Mouse (Mus musculus) ovary, postnatal 14 days (tissue): ENCODE results near the gene Lhb.
"Not testable (repeated sequence)": the region's sequence is repeated elsewhere in the genome, so short reads cannot be mapped to it uniquely, and the experiment has no call there.

Source experiments
- DNase-seq: peaks from one replicate; pipeline ENCODE4 v3.0.0; 2022; ENCODE audit warnings: low spot score

The Lhb gene

DNA sequence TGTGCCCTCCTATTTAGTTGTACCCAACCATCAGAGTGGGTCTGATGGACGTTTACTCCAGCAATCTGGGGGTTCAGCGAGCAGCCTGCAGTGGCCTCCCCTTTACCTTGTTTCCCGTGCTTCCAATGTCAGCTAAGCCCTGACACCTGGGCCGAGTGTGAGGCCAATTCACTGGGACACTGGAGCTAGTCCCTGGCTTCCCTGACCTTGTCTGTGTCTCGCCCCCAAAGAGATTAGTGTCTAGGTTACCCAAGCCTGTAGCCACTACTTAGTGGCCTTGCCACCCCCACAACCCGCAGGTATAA is at the start of gene Lhb:
Lhb (plus strand) TSS at position 206 of the 305 bp plus-strand sequence.
- DNase-seq: no peak

GRCm38 (mm10) chr7:45372371-45372770 is 48.2 kb upstream of the Lhb start:
- DNase-seq: no peak

- DNase-seq: no peak
These were observed 46.0 kb upstream of the Lhb start for GRCm38 (mm10) chr7:45374620-45375019.

DNA sequence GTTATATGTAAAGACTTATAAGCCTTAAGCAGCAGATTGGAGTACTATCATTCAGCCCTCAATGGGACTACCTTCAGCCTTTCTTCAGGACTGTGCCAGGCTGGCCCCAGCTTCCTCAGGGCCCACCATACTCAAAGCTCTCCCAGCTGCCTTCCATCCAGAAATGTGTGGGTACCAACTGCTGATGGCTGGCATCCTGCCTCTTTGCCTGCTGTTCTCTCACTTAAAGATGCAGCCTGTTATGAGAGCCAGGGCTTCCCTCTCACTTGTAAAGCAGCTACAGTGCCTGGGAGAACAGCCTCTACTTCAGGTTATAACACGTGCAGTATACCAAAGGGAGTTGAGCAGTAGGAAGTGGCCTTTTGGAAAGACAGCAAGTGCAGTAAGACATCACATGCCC is 44.6 kb upstream of the Lhb start:
- DNase-seq: no peak

DNA sequence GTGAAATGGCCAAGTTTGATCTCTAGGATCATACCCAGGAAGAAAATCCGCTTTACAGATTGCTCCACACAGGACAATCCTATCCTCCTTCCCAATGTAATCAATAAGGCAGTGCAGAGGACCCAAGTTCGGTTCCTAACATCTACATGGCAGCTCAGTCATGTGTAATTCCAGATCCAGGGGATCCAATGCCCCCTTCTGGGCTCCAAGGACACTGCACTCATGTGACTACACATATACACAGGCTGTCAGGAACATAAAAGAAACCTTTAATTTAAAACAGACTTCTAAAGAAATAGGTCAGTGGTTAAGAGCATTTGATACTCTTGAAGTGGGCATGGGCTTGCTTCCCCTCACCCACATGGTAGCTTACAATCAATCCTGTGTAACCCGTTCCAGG is 34.5 kb upstream of the Lhb start:
- no peak for DNase-seq

- no peak for DNase-seq
These were observed 25.5 kb upstream of the Lhb start for GRCm38 (mm10) chr7:45395129-45395541.

GRCm38 (mm10) chr7:45395578-45396336 is 24.9 kb upstream of the Lhb start, which contains the start of gene Snrnp70:
TSS of gene Snrnp70 (minus strand) at chr7:45395742.
- DNase-seq: peak; percentile 99

DNA sequence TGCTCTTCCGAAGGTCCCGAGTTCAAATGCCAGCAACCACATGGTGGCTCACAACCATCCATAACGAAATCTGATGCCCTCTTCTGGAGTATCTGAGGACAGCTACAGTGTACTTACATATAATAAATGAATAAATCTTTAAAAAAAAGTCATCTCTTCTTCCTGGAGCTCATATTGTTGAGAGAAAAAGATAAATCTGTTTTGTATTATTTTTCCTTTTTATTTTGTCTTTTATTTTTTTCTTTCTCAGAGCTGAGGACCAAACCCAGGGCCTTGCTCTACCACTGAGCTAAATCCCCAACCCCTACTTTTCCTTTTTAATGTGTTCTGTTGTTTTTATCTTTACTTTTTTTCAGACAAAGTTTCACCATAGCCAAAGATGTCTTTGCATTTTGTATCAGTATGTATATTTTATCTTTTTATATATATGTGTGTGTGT is 24.3 kb upstream of the Lhb start:
- not testable (repeated sequence) for DNase-seq

GRCm38 (mm10) chr7:45396787-45397186 is 23.8 kb upstream of the Lhb start:
- no peak for DNase-seq

DNA sequence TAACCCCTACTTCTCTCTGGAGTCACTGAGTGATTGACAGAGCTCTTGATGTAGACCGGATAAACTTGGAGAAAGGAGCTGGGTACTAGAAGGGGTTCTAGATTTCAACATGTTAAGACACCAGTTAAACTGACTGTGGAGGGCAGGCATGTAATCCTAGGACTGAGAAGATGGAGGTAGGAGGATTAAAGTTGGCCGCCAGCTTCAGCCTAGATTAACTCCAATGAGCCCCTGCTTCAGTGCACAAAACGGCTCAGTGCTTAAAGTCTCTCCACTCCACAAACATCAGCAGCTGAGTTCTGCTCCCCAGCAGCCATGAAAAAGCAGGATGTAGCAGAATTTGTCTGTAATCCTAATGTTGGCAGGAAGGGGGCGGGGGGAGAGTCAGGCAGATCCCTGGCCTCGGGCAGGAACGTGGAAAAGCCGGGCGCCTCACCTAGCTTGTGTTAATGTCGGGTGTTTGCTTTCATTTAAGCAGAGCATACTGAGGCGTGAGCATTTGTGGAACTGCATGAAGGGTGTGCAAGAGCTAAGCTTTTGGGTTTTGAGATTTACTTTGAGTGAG is 19.0 kb upstream of the Lhb start:
- no peak for DNase-seq

DNA sequence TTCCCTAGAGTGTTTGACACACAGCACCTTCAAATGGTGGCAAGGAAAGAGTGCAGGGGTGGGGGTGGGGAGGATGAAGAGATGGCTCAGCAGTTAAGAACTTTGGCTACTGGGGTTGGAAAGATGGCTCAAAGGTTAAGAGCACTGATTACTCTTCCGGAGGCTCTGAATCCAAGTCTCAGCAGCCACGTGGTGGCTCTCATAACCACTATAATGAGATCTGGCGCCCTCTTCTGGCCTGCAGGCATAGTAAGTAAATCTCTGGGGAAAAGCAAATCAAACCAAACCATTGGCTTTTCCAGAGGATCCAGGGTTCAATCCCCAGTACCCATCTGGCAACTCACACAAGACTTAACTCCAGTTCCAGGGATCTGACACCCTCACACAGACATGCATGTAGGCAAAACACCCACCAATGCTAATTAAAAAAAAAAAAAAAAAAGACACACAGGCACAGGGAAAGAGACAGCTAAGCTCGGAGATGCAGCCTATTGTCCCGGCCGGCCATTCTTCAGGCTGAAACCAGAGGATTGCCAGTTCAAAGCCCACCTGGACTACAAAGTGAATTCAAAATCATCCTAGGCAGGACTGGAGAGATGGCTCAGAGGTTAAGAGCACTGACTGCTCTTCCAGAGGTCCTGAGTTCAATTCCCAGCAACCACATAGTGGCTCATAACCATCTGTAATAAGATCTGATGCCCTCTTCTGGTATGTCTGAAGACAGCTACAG is 16.9 kb upstream of the Lhb start:
- DNase-seq: peak; percentile 44

DNA sequence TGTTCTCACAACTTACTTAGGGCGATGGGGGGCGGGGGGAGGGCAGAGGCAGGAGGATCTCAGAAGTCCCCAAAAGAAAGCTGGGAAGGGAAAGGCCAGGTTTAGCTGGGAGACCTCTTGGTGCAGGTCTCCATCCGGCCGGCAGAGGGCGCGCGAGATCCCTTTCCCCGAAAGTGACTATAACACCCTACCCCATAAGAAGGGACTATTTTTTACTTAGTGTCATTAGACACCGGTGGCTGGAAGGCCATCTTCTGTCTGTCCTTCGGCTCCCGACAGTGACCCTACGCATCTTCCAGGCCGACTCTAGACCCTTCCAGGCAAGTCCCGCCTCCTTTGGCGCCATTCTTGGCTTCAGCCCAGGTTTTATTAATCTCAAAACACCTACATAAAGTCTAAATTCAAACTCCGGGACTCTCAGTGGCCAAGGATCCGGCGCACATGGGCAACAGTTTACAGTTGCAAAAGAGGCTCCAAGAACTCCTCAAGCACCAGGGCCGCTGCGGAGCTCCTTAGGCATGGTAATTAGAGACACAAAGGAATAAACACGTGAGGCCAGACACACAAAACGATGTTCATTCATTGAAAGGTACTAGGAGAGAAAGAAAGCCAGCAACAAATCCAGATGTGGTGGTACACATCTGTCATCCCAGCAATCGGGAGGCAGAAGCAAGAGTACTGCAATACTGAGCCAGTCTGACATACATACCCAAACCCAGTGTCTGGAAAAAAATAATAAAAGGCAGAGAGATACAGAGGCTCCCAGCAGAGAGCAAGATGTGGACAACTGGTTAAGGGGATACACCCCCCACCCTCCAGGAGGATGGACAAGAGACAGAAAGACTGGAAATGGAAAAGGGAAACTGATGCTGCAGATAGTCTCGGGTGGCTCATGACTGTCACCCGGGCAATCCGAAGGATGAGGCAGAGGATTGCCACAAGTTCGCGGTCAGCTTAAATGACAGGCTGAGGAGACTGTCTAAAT is 15.2 kb upstream of the Lhb start, which contains the start of gene Kcna7:
Kcna7 (plus strand) TSS at position 563 of the 985 bp plus-strand sequence.
- DNase-seq: peak; percentile 76

DNA sequence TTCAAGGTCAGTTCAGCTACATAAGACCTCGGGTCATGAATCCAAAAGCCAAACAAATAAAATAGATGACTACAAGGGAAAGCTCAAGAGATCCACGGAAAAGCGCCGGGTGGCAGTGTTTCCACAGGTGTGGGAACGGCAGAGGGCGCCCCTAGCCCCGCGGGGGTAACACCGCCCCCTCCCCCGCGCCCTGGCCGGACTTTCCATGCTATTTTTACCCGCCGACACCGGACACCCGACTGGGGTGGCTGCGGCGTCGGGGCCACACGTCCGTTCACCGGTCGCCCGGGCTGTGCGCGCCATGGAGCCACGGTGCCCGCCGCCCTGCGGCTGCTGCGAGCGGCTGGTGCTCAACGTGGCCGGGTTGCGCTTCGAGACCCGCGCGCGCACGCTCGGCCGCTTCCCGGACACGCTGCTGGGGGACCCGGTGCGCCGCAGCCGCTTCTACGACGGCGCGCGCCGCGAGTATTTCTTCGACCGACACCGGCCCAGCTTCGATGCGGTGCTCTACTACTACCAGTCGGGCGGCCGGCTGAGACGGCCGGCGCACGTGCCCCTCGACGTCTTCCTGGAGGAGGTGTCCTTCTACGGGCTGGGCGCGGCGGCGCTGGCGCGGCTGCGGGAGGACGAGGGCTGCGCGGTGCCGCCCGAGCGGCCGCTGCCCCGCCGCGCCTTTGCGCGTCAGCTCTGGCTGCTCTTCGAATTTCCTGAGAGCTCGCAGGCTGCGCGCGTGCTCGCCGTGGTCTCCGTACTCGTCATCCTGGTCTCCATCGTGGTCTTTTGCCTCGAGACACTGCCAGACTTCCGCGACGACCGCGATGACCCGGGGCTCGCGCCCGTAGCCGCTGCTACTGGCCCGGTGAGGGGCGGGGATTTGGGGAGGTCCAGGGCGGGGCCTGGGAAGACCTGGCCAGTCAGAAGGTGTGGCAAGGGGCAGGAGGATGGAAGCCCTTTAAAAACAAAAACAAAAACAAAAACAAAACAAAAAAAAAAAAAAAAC is 14.2 kb upstream of the Lhb start:
- no peak for DNase-seq

DNA sequence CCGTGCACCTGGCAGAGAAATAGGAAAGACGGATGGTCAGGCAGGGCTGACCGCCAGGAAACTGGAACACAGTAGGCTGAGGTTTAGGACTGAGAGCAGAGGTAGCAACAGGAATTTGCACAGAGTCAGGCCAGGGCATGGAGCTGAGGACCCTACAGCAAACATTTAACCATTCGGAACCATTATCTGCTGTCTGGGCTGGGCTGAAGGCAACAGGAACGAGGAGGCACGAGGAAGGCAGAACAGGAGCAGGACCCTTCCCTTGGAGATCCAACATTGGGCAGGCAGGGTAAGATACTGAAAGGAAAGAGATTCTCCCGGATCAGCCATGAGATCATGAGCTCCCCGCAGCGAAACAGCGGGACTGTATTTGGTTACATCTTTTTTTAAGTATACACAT is 12.8 kb upstream of the Lhb start:
- no peak for DNase-seq

DNA sequence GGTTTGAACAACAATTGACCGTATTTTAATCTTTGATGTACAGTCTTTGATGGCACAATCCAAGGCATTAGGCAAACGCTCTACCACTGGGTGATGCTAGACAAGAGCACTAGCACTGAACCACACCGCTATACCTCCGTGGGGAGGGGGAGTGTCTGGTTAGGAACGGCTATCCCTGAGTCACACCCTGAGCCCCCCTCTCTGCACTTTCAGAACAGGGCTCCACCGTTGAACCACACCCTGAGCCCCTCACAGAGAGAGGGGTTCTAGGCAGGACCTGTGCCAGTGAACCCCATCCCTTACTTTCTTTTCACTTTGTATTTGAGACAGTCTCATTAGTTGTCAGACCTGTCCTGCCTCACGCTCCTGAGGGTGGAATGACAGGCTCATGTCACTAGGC is 12.3 kb upstream of the Lhb start:
- DNase-seq: no peak

GRCm38 (mm10) chr7:45408949-45409348 is 11.7 kb upstream of the Lhb start:
- no peak for DNase-seq

DNA sequence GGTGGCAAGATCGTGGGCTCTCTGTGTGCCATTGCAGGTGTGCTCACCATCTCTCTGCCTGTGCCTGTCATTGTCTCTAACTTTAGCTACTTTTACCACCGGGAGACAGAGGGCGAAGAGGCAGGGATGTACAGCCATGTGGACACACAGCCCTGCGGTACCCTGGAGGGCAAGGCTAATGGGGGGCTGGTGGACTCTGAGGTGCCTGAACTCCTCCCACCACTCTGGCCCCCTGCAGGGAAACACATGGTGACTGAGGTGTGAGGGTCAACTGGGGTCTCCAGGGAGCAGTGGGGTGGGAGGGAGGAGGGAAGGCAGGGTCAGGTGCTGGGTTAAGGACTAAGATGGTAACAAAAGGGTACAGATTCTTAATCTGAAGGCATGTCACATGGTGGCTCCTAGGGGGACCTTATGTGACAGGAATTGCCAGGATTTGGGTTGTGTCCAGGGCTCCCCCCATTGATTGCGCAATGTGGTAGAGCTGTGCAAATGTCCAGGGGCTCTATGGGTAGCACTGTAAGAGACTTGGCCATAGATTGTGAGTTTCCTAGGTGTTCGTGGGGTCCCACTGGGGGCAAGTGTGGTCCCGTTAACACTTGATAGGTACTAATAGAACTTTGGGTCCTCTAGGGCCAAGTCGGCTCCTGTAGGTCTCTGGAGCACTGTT is 11.0 kb upstream of the Lhb start:
- DNase-seq: no peak

GRCm38 (mm10) chr7:45412421-45412820 is 8.2 kb upstream of the Lhb start:
- no peak for DNase-seq

- peak; percentile 38 for DNase-seq
These were observed 7.3 kb upstream of the Lhb start, which contains the start of gene Ntf5 for GRCm38 (mm10) chr7:45413113-45413863. TSS of gene Ntf5 (plus strand) at chr7:45413695.
